Mouse (Mus musculus): Measurements from ENCODE around the gene Gjb5. TPM values are rescaled to one million over a fixed set of nuclear protein-coding genes. Genes with fewer than 3 reads are reported as not detected.

Gene Gjb5
- total RNA-seq, 2 experiments from 2014 or later: 0.48 to 0.61 TPM

DNA sequence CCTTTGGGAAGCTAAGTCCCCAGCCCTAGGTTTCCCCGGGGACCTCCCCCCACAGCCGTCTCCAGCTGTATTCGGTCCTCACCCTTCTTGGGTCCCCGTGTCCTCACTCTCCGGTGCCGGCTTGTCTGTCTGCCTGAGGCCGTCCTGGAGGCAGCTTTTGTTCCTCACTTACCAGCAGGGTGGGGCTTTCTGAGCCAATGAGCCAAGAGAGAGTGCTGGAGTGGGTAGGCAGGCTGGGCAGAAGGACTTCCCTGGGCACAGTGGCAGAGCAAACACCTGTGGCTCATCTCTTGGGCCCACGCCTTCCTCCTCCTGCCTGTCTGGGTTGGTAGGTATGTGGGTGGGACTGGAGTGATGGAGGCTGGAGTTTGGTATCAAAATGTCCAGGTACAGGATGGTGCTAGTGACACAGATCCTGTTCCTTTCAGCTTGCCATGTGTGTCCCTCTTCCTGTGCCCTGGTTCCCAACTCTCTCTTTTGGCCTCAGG is 4.0 kb downstream of the Gjb5 start, which contains the start of gene Gjb4:
Gene Gjb4 (minus strand): TSS at position 131 of the 488 bp plus-strand sequence.
- intact Hi-C loops (cut with DNase I): no loop called here
- DNase-seq: no peak

DNA sequence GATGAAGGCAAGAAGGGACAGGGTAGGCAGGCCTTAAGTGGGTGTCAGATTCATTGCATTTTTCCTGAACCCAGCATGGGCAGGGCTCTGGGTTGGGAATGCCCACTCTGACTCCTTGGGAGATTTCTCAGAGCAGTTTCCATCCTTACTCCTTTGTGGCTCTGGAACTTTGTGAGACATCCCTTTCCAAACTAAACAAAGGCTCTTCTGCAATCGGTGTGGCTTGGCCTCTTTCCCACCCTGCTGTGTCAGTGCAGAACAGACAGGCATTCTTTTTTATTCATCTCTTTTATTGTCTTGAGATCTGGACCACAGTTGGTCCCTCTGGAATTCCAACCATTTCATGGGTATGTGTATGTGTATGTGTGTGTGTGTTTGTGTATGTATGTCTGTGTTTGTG is 5.4 kb downstream of the Gjb5 start:
- intact Hi-C loops (cut with DNase I): no loop called here
- no peak for DNase-seq

- no peak for DNase-seq
- intact Hi-C loops (cut with DNase I): no loop called here
Measured at GRCm38 (mm10) chr4:127349560-127350300, 8.3 kb downstream of the Gjb5 start.

DNA sequence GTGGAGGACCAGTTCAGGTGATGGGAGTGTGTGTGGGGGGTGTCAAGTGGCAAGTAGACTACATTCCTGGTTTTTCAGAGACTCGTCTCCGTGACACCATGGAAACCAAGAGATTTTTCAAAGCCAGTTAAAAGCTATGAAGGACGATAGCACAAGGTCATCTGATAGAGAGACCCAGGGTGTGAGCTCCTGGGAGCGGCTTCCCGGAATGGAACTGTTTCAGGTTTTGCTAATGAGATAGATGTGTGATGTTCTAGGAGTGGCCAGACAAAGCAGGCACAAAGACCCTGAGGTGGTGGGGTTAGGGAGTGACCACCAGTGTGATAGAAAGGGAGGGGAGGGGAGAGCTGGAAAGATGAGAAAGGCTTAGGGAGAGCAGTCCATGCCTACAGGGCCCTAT is 13.0 kb downstream of the Gjb5 start:
- no peak for DNase-seq

DNA sequence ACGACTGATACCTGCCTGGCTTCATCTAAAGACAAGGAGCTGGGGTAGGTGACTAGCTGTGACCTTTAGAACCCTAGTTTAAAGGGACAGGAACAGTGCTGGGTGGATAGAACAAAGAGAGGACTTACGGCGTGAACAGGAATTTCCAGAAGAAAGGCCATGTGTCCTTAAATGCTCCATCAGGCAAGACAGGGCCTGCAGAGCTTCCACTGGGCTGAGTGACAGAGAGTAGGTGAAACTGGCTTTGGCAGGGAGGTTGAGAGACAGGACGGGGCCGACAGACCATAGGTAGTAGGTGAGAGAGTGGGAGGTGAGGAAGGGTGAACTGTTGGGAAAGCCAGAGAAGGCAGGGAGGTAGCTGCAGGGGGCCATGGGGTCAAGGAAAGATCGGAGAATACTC is 16.6 kb downstream of the Gjb5 start:
- intact Hi-C loops (cut with DNase I): no loop called here
- no peak for DNase-seq

More for the DNA sequence above, 13.0 kb downstream of the Gjb5 start:
- intact Hi-C loops (cut with DNase I): no loop called here

GRCm38 (mm10) chr4:127337668-127338067 is 20.3 kb downstream of the Gjb5 start:
- intact Hi-C loops (cut with DNase I): no loop called here
- no peak for DNase-seq

- intact Hi-C loops (cut with DNase I): no loop called here
- DNase-seq: no peak
Measured at GRCm38 (mm10) chr4:127334870-127335504, 23.0 kb downstream of the Gjb5 start.

- DNase-seq: no peak
- intact Hi-C loops (cut with DNase I): no loop called here
Measured at GRCm38 (mm10) chr4:127331171-127331570, 26.8 kb downstream of the Gjb5 start.

- DNase-seq: no peak
- intact Hi-C loops (cut with DNase I): no loop called here
Measured at GRCm38 (mm10) chr4:127330181-127331100, 27.5 kb downstream of the Gjb5 start, which contains the start of gene Gjb3. Gene Gjb3 (minus strand): TSS chr4:127330844.

- intact Hi-C loops (cut with DNase I): loop anchor here (10.0 kb wide), 2 partner anchors 205 to 275 kb away; partner anchors contain the start of gene Tmem35b
- no peak for DNase-seq
Measured at GRCm38 (mm10) chr4:127329751-127330150, 28.2 kb downstream of the Gjb5 start.

GRCm38 (mm10) chr4:127329046-127329445 is 28.9 kb downstream of the Gjb5 start:
- intact Hi-C loops (cut with DNase I): loop anchor here (10.0 kb wide), 2 partner anchors 204 to 274 kb away; partner anchors contain the start of gene Tmem35b
- no peak for DNase-seq

DNA sequence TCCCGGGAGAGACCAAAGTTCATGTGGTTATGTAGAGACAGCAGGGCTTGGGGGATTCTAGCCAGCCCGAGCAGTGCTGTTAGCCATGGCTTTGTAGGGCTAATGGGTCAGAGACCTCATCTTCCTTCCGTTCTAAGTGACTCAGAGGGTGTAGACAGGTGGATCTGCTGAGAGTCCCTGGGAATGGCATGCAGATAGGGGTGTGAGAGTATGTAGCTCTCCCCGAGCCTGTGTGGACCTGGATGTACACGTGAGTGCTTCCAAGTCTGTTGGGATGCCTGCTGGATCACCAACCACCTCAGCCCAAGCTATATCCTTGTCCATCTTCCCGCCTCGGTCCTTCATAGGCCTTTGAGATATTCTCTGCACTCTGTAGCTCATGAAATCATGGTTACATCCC is 29.6 kb downstream of the Gjb5 start:
- no peak for DNase-seq
- intact Hi-C loops (cut with DNase I): loop anchor here (10.0 kb wide), 2 partner anchors 204 to 274 kb away; partner anchors contain the start of gene Tmem35b

- DNase-seq: no peak
- intact Hi-C loops (cut with DNase I): loop anchor here (10.0 kb wide), 2 partner anchors 203 to 273 kb away; partner anchors contain the start of gene Tmem35b
Measured at GRCm38 (mm10) chr4:127327749-127328148, 30.2 kb downstream of the Gjb5 start.

DNA sequence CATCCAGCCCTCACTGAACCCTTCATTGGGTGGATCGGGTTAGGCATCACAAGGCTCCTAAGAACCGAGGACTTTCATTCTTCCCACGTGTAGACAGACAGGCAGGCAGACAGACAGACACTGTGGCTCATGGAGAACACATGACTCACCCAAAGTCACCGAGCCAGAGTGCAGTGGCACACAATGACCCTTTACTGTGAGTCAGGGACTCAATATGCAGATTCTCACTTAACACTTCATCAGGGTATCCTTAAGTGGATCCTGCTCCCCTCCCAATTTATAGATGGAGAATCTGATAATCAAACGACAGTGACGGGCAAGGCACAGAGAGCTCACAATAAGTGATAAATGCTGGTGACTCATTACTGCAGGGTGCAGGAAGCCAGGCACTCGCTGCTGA is 30.7 kb downstream of the Gjb5 start:
- DNase-seq: no peak
- intact Hi-C loops (cut with DNase I): loop anchor here (10.0 kb wide), 2 partner anchors 202 to 272 kb away; partner anchors contain the start of gene Tmem35b

GRCm38 (mm10) chr4:127325276-127325675 is 32.7 kb downstream of the Gjb5 start:
- intact Hi-C loops (cut with DNase I): loop anchor here (1.0 to 10.0 kb wide), 3 partner anchors 90 to 270 kb away; partner anchors contain the start of gene Tmem35b
- no peak for DNase-seq

DNA sequence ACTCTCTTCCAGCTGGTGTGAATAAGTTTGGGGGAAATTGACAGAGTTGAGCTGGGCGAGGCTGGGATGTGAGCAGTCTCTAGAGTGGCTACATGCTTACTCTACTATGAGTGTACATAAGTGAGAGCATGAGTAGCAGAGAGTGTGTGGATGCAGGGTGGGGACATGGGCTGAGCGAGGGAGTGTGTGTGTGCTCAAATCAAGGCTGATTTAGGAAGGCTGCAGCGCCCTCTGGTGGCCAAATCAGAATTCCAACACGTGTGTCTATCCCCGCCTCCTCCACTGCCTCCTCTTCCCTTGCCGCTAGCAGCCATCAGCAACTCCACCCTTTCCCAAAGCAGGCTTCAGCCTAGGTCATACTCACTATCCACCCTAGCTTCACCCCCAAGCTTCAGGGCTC is 33.2 kb downstream of the Gjb5 start:
- intact Hi-C loops (cut with DNase I): loop anchor here (1.0 to 10.0 kb wide), 3 partner anchors 89 to 270 kb away; partner anchors contain the start of gene Tmem35b
- DNase-seq: peak; percentile 77 to 86

GRCm38 (mm10) chr4:127324296-127324695 is 33.7 kb downstream of the Gjb5 start:
- intact Hi-C loops (cut with DNase I): loop anchor here (10.0 kb wide), 2 partner anchors 199 to 269 kb away; partner anchors contain the start of gene Tmem35b
- DNase-seq: no peak

- DNase-seq: no peak
- intact Hi-C loops (cut with DNase I): loop anchor here (10.0 kb wide), 2 partner anchors 199 to 269 kb away; partner anchors contain the start of gene Tmem35b
Measured at GRCm38 (mm10) chr4:127323651-127324050, 34.3 kb downstream of the Gjb5 start.

GRCm38 (mm10) chr4:127319613-127320012 is 38.4 kb downstream of the Gjb5 start:
- peak; percentile 70 to 88 for DNase-seq
- intact Hi-C loops (cut with DNase I): loop anchor here (1.0 to 10.0 kb wide), 3 partner anchors 69 to 265 kb away; partner anchors contain the start of gene Tmem35b

DNA sequence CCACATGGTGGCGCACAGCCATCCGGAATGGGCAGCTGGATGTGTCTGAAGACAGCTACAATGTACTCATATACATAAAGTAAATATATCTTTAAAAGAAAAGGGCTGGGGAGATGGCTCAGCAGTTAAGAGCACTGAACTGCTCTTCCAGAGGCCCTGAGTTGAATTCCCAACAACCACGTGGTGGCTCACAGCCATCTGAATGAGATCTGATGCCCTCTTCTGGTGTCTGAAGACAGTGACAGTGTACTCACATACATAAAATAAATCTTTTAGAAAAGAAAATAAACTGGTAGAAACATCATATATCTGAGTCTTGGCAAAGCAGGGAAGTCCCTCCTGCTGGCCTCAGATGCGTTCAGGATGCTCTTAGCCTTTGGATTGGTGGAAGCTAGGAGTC is 40.8 kb downstream of the Gjb5 start:
- no peak for DNase-seq
- intact Hi-C loops (cut with DNase I): no loop called here
